Mouse (Mus musculus): Measurements from ENCODE around the gene Gab1. TPM values are rescaled to one million over a fixed set of nuclear protein-coding genes. Genes with fewer than 3 reads are reported as not detected.
A peak's percentile ranks its signal among the peaks of the same experiment; 100 is the strongest.

Gene Gab1
- total RNA-seq, 4 experiments from 2014 or later = 19.4 to 24.9 (median 22.3) TPM

DNA sequence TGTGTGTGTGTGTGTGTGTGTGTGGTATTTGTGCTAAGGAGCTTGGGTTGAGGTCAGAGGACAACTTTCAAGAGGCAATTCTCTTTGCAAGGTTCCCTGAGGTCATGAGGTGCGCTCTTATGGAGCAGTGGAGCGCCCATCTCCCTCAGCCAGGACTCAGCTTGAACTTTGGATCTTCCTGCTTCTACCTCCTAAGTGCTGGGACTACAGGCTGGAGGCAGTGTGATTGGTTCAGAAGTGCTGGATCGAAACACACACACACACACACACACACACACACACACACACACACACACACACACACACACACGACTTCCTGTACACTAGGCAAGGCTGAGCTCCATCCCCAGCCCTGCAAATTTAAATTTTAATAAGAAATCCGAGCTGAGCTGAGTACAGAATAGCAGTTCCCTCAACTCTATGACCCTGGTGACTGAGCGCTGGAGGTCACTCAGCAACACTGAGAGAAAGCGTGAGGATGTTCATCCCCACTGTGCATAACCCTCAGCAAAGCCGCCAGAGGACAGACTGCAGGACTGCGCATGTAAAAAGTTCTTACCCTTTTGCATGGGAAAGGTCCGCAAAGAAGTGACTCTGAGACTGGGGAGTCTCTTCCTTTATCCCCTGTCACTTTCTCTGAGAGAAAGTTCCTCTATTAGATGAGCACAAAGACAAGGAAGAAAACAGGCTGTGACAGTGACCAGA, 6.4 kb downstream of the Gab1 start:
- no peak for DNase-seq (ENCODE audit: low spot score in 2 of 2)

DNA sequence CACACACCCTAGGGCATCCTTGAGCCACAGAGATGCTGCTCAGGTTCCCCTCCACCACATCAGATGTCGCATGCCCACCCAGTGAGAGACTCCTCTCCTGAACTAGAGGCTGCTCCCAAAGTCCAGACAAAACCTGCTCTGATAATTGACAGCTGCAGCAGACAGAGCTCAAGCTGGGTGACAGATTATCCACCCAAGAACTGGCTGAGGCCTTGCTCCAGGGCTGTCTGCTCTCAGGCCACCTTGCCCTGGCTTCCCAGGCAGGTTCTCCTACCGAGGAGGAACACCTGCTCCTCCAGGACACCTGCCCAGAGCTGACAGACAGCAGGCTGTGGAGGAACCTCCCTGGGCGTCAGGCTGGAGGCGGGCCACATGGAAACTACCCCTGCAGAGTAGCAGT, 7.6 kb downstream of the Gab1 start:
- no peak for DNase-seq (ENCODE audit: low spot score in 2 of 2)

DNA sequence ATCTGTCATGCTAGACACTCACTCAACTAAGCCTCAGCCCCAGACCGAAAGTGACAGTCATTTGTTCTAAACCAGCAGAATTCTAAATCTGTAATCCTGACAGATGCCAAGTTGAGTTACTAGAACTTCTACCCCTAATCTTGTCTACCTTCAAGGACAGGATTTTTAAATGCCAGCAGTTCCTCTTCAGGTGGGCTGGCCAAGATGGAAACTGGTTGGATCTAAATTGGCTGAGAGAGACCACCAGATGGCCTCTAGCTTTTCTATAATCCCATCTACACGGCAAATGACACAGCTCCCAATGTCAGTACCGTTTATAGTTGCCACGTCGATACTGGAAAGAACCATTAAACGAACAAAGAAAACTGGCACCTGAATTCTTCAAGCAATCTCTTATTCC, 8.9 kb downstream of the Gab1 start:
- DNase-seq (ENCODE audit: low spot score in 2 of 2) = no peak

DNA sequence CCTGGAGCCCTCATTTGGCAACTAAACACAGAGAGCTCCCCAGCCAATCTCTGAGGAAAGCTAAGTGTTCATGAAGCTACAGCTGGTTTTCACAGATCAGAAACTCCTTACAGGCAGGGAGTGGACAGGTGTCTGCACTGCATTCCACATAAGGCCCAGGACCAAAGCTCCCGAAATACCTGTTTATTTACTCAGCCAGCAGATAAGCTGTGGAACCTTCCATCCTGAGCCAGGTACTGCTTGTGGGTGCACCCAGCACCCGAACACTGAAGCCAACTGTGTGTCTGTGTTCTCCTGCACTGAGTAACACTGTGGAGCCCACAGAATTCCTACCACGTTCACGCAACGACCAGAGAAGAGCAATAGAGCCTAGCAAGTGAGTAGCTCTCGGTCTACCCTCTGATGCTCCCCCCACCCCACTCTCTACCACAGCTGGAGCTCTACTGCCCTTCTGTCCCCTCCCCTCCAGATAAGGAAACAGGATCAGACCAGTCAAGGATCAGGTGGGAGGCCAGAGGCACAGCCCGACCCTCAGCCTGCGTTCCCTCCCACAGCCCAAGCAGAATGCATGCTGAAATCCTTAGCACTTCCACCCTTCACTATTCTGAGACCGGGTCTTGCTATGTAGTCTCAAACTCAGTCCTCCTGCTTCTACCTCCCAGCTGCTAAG, 9.6 kb downstream of the Gab1 start:
- no peak for DNase-seq (ENCODE audit: low spot score in 2 of 2)

DNA sequence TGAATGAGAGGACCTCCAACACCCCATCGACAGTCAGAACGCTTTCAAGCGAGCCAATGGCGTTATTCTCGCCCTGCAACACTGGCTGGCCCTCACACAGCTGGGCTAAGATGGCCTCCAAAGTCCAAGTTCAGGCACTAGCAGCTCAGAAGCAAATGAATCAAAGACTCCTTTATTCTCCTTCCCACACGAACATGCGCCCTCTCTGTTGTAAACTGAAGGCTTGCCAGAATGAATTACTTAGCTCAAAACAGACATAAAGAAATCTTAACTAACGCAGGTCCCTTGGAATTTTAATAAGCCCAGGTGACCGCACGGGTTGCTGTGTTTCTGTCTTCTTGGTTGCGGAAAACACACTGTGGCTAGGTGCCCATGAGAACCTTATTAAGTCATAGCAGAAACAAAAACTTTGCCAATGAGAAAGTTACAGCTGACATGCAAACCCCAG, 10.4 kb downstream of the Gab1 start:
- DNase-seq (ENCODE audit: low spot score in 2 of 2) = peak in 1 of 2 experiments; percentile 44

DNA sequence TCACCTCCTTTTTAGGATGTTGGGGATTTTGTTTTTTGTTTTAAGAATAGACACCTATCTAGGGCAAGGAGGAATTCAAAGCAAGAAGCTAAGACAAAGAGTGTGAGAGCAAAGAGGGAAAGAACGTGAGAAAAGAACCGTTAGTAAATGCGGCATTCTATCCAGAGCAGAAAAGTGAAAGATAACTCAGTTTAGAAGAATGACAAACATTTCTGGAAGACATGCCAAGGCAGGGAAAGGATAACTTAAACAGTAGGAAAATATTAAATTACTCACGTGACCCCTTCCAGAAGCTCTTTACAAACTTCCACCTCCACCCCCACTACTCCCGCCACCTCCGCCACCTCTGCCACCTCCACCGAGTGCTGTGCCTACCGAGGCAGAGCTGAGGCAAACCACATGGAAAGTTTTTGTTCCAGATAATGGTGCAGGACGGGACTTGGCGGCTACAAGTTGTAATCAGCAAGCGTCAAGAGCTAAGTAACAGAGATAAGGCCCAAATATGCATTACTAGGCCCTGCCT, 11.5 kb downstream of the Gab1 start:
- DNase-seq (ENCODE audit: low spot score in 2 of 2) = no peak

DNA sequence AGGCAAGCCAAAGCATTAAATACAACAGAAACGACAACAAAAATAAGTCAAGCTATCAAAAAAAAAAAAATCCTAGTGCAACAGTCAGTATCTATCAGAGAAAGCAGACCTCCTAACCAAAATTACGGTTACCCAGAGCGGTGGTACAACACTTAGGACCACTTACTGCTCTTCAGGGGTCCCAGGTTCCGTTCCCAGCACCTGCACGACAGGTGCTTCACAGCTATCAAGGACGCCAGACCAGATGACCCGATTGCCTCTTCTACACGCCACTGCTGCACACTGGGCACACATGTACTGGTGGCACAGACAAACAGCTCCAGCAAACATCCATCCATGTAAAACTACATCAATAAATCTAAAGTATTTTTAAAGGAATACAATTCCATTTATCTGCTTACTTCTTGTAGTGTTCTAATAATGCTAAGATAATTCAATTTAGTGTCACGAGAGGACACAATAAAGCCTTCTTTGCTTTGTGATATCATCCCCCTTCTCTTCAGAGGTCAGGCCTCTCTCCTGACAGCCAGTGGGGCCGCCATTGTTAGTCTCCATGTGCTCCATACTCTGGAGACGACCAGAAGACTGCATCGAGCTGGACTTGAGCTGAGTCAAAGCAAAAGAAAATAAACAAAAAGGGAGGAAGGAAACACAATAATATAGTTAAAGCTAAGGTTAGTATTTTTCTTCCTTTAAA, 12.2 kb downstream of the Gab1 start:
- no peak for DNase-seq (ENCODE audit: low spot score in 2 of 2)

DNA sequence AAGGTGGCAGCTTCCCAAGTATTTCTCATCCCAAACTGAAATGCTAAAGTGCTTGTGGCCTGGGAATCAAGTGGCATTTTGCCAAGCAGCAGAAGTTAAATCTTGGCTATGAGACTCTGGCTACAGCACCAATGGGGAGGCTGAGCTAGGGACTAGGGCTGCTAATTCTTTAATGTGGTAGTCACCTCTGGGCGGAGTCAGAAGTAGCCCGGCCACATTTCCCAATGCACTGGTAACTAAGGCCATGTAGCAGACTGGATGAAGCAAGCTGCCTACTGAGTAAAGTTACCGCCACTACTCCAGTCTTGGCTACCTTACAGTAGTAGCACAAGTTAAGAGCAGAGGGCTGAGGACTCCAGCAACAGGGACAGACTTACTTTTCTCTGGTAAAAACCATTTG, 12.7 kb downstream of the Gab1 start:
- no peak for DNase-seq (ENCODE audit: low spot score in 2 of 2)

GRCm38 (mm10) chr8:80865181-80865784, 15.0 kb downstream of the Gab1 start:
- DNase-seq (ENCODE audit: low spot score in 2 of 2) = peak; percentile 67 to 71

DNA sequence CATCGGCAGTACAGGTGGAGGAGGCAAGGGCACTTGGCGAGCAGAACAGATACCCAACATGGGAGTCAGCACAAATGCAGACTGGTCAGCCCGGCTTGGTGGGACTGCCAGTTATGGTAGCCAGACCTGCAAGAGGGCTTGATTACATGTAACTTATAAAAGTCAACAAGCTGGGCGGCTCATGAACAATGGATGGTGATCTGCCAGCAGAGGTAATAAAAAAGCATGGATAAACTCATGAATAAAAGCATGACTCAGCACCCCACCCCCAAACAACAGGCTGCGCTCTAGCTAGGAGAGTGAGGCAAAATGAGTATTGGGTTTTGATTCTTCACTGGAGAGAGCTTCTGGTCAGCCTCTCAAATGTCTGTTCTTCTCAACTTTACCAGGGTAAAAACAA, 16.9 kb downstream of the Gab1 start:
- DNase-seq (ENCODE audit: low spot score in 2 of 2) = no peak

GRCm38 (mm10) chr8:80859180-80859775, 21.0 kb downstream of the Gab1 start:
- DNase-seq (ENCODE audit: low spot score in 2 of 2) = no peak

GRCm38 (mm10) chr8:80857851-80858367, 22.4 kb downstream of the Gab1 start:
- DNase-seq (ENCODE audit: low spot score in 2 of 2) = no peak

DNA sequence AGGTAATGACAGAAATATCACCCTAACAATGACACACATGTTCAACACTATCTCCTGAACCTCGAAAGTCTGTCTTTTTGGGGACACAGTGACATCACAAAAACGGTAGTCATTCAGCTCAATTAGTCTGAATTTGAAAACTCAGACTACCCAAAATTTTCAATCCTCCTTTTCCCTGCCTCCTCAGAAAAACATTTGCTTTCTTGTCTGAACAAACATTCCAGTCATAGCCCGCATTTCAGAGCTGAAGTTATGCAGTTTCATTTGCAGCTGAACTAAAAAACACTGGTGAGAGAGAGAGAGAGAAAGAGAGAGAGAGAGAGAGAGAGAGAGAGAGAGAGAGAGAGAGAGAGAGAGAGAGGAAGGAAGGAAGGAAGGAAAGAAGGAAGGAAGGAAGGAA, 23.2 kb downstream of the Gab1 start:
- DNase-seq (ENCODE audit: low spot score in 2 of 2) = no peak

GRCm38 (mm10) chr8:80856606-80857005, 23.7 kb downstream of the Gab1 start:
- peak in 1 of 2 experiments; percentile 58 for DNase-seq (ENCODE audit: low spot score in 2 of 2)

DNA sequence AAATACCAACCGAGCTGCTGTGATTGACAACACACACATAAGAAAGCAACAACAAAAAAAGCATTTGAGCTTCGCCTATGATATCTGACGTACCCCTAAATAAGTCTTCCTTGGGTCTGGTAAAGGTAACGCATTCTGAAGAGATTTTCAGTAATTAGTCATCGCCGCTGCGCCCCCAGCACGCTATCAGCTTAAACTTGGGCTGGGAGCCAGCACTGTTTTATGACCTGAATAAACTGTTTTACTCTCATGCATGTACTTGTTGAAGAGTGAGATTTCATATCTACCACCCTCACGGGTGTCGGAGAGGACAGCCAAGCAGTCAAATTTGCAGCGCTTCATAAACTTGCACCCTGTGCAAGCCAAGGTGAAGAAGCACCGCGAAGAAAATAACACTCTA, 26.7 kb downstream of the Gab1 start:
- DNase-seq (ENCODE audit: low spot score in 2 of 2) = no peak

- DNase-seq (ENCODE audit: low spot score in 2 of 2) = no peak
These were observed 27.1 kb downstream of the Gab1 start for GRCm38 (mm10) chr8:80853208-80853607.

- DNase-seq (ENCODE audit: low spot score in 2 of 2) = no peak
These were observed 27.7 kb downstream of the Gab1 start for GRCm38 (mm10) chr8:80852412-80853165.

- DNase-seq (ENCODE audit: low spot score in 2 of 2) = no peak
These were observed 28.7 kb downstream of the Gab1 start for GRCm38 (mm10) chr8:80851648-80852047.

DNA sequence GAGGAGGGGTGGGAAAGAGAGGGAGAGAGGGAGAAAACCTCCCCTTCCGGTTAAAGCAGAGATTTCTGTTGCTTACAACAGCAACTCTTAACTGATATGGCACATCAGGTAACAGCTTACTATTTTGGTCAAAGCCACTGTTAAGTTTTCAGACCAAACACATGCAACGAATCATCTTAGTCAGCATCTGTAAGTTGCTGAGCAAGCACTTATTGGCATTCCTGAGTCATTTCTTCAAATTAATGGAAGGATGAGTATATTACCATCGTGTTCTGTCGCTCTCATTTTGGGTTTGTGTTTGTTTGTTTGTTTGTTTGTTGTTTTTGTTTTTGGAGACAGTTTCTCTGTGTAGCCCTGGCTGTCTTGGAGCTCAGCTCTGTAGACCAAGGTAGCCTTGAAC, 30.3 kb downstream of the Gab1 start:
- no peak for DNase-seq (ENCODE audit: low spot score in 2 of 2)

- DNase-seq (ENCODE audit: low spot score in 2 of 2) = no peak
These were observed 31.7 kb downstream of the Gab1 start for GRCm38 (mm10) chr8:80848631-80849030.

Measured in layer of hippocampus, adult 8-10 months (tissue).